Mouse (Mus musculus) ovary, postnatal 10 days (tissue): ENCODE data around the gene Kctd11.
"Not testable (repeated sequence)": the region's sequence is repeated elsewhere in the genome, so short reads cannot be mapped to it uniquely, and the experiment has no call there.

Experiments
- DNase-seq: peaks from one replicate; pipeline ENCODE4 v3.0.0; 2022; ENCODE audit warnings: low spot score

Kctd11 gene

DNA sequence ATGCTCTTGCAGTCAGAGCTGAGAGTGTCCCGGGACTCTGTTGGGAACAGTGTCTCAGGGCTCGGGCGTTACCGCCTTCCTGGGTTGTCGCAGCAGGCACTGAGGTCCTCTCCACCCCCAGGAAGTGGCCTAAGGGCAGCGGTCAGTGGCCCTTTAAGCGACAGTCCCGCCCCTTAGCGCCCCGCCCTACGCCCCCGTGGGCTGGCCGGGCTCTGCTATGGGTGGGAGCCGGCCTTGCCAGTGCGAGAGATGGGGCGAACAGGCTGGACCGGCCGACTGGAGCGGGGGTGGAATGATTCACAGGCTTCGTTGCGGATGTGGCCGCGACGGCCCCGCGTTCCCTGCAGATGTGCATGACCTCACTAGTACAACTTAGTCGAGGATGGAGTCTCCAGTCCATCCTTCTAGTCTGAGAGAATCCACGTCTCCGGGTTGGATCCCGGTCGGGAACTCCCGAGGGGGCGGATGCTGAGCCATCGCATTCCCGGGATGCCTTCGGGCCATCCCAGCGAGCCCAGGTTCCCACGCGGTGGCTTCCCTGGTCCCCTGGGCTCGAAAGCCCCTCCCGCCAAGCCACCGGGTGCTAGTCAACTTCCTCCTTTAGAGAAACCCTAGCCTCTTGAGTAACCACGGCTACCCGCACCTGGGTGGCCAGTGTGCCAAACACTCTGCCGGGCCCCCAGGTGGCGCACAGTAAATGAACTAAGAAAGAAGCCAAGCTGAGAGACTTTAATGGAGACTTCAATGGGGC lies at the start of gene Kctd11:
Kctd11 (minus strand) TSS at position 554 of the 751 bp plus-strand sequence.
- peak; percentile 76 for DNase-seq

DNA sequence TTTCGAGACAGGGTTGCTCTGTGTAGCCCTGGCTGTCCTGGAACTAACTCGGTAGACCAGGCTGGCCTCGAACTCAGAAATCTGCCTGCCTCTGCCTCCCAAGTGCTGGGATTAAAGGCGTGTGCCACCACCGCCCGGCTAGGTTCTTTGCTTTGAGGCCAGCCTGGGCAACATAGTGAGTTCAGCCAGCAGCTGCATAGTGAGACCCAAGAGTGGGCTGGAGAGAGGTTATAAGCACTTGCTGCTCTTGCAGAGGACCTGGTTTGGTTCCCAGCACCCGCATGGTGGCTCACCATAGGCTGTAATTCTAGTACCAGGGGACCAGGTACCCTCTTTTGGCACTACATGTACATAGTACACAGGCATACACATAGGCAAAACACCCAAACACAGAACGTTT lies 49.0 kb upstream of the Kctd11 start:
- not testable (repeated sequence) for DNase-seq

GRCm38 (mm10) chr11:69929712-69930111 lies 48.5 kb upstream of the Kctd11 start:
- DNase-seq: no peak

DNA sequence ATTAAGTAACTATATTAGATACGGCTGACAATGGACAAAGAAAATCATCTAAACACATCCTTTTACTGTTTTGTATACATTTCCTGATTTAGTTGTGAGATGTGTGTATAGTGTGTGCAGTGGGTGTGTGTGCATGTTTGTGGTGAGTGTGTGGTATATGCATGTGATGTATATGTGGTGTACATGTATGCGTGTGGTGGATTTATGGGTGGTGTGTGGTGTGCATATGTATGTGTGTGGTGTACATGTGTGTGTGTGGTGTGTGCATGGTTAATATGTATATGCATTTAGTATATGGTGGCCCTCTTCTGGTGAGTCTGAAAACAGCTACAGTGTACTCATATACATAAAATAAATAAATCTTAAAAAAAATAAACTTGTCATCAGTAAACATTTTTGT lies 46.3 kb upstream of the Kctd11 start:
- no peak for DNase-seq

DNA sequence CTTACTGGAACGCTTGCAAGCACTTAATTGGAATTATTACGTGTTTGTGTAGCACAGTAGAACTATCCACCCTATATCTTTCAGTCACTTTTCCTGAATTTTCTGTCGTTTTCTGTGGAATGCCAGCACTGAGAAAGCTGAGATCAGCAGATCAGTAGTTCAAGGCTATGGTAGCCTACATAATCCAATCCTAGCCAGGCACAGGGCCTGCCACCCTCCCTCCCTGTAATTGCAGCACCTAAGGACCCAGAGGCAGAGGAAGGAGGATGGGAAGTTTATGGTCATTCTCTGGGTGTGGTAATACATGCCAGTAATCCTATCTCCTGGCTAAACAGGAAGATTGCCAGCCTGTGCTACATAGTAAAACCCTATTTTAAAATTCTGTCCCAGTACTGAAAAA lies 41.6 kb upstream of the Kctd11 start:
- DNase-seq: no peak

DNA sequence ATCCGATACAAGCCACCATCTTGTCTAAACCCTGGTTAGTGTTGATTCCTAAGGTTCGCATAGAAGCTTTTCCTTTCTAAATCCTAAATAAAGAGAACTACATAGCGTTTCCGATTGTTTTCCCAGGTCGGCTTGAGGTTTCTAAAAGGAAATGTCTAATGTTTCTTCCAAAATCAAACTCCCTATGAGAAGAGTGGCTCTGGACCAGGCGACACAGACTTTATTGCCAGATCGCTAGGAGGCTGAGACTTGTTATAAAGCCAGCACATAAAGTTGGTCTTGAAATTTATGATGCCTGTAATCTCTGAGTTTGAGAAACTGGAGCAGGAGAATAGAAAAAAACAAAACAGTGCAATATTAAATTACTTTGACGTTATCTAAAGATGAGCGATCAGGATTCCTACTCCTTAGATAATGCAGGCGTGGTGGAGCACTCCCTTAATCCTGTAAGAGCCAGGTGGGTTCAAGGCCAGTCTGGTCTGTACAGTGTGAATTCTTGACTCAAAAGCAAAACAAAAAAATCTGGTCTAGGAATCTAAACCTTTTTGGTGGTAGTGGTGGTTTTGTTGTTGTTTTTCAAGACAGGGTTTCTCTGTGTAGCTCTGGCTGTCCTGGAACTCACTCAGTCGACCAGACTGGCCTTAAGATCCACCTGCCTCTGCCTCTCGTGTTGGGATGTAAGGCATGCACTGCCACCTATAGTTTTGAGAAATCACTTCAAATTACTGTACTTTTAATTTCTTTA lies 41.0 kb upstream of the Kctd11 start:
- no peak for DNase-seq

GRCm38 (mm10) chr11:69921114-69922011 lies 40.2 kb upstream of the Kctd11 start, which contains the start of gene Eif5a:
Gene Eif5a (minus strand): TSS chr11:69921958.
- DNase-seq: peak; percentile 100

DNA sequence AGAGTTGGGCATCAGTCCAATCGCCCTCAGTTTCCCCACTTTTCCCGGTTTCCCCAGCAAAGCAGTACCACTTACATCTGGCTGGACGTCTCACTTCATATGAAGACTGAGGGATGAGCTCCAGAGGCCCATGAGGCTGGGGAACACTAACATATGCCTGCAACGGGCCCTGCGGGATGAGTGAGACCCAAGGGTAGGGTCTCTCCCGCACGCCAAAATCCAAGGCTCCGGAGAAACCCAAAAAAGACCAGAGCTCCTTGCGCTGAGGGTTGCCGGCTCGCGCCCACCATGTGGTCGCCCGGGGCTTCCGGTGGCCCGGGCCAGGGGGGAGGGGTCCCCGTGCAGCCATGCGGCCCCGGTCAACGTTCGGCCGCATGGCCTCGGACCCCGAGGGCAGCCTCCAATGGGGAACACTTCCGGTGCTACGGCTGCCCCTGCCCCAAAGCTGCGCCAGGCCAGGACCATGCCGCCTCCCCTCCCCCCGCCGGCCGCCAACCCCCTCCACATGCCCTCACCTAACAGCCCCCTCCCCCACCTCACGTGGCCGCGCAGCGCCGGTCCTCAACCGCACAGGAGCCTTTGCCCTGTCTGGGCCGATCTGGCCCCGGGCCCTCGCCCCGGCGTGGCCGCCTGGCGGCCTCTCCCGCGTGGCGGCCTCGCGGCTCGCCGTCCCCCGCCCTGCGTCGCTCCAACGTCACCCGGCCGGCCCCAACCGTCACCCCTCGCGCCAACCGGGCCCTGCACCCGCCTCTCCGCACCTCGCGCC lies 39.2 kb upstream of the Kctd11 start:
- no peak for DNase-seq

DNA sequence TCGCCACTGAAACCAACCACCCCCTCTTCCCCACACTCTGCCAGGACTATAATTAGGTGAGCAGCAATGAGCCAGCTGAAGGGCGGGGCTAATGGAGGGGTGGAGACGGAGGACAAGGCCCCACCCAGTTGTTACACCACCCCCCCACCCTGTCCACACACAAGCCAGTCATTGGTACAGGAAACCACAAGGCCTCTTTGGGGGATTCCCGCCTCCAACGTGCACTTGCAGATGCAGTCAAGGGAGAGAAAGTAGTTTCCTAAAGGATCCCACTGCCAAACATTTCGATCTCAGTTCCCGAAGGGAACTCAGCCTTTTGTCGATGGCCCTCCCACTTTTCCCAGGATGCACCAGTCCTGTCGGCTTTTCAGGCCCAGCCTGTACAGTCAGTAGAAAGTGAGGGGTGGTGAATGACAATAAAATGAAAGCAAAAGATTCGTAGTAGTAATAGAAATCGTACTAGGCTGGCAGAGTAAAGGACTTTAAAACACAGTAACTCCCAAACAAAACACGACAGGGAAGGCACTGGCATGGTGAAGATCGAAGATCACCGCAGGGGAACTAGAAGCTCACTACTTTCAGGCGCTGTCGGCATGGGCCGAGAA lies 38.6 kb upstream of the Kctd11 start:
- peak; percentile 44 for DNase-seq

DNA sequence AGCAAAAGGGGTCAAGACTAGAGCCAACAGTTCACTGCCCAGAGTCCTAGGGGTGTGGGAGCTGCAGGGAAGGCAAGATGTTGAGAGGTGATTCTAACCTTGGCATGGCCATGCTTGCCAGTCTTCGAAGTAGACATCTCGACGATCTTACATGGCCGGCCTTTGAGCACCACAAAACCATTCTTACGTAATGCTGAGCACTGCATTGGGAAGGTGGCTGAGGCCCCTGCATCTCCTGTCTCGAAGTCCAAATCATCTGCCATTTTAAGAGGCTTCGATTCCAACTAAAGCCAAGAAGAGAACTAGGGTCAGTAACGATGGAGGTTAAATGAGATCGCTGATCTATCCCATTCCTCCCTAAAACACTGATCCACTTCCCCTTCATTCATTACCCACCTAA lies 37.8 kb upstream of the Kctd11 start:
- DNase-seq: no peak

DNA sequence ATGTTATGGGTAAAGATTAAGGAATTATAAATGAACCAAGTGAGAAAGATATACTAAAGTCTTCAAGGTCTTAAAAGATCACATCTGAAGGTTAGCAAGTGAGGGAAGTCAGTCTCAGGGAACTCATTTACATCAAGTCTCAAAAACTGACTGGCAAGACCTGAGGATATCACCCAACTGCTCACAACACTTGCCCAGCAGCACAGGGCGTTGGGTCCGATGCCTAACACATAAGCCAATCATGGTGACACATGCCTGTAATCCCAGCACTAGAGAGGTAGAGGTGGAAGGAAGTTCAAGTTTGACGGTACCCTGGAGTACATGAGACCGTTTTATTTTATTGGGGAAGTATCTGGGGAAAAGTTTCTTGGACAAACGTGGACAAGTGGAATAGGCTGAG lies 36.9 kb upstream of the Kctd11 start:
- DNase-seq: no peak

GRCm38 (mm10) chr11:69917379-69917948 lies 36.3 kb upstream of the Kctd11 start:
- no peak for DNase-seq

- not testable (repeated sequence) for DNase-seq
These were observed 35.6 kb upstream of the Kctd11 start for GRCm38 (mm10) chr11:69916652-69917378.

DNA sequence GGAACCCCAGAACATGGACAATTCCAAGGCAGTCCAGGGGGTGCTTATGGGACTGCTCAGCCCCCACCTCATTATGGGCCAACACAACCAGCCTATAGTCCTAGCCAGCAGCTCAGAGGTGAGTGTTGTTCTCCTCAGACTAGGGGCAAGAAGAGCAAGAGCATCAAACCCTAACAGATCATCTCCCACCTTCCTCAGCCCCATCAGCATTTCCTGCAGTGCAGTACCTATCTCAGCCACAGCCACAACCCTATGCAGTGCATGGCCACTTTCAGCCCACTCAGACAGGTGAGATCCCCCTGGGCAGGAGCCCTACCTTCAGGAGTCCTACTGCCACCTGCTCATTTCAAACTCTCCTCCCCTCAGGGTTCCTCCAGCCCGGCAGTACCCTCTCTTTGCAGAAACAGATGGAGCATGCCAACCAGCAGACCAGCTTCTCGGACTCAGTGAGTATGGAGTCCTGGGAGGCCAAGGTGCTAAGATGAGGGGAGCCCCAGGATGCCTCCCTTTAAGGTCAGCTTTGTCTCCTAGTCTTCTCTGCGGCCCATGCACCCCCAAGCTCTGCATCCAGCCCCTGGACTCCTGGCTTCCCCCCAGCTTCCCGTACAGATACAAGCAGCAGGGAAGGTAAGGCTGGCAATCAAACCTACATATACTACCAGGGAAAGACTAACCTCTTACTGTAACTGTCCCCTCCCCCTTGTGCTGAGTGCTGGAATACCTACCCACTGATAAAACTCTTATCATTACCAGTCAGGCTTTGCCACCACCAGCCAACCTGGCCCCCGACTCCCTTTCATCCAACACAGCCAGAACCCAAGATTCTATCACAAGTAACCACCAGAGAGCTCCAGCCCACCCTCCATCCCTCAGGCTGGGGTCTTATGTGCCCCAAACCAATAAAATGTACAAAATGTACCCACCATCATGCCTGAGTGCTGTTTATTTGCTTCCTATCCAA lies 34.7 kb upstream of the Kctd11 start:
- no peak for DNase-seq

DNA sequence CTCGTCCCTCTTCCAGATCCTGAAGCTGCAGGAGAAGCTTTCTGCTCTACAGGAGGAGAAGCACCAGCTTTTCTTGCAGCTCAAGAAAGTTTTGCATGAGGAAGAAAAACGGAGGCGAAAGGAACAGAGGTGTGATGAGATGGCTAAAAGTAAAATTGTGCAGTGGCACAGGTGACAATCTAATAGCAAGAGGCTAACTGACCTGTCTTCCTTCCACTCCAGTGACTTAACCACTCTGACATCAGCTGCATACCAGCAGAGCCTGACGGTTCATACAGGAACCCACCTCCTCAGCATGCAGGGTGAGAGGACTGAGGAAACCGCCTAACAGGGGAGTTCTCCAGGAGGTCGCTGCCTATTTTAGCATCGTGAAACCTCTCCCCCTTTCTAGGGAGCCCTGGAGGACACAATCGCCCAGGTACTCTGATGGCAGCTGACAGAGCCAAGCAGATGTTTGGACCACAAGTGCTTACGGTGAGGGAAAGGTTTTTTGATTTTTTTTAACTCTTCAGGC lies 33.8 kb upstream of the Kctd11 start:
- no peak for DNase-seq

- DNase-seq: no peak
These were observed 33.2 kb upstream of the Kctd11 start for GRCm38 (mm10) chr11:69914372-69914764.

GRCm38 (mm10) chr11:69913554-69914371 lies 32.6 kb upstream of the Kctd11 start, which contains the start of gene Gps2:
Gene Gps2 (plus strand): TSS chr11:69913888.
- DNase-seq: peak; percentile 97
